Mouse (Mus musculus): ENCODE data around the gene Wdr93. TPM values are rescaled to one million over a fixed set of nuclear protein-coding genes. Genes with fewer than 3 reads are reported as not detected.

Wdr93 gene
- polyA plus RNA-seq, 1 experiment from 2014 or later: 0.07 TPM

DNA sequence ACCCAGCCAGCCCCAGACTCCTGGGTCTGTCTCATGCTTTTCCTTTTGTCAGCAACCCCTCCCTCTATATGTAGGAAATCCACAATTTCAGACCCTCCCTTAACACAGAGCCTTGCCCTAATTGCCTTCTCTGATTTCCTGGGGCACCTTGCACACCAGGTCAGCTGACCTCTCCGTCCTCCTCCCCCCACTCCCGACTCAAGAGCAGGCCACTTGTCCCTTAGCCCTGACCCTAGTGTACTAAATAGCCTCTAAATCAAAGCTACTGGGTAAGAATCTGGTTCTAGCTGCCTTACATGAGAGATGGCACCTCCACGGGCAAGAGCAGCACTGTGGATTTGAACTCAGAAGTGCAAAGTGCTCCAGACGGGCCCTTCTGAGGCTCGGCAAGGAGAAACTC is 59.1 kb downstream of the Wdr93 start:
- no peaks in the 10 kb centered on the region for H3K4me1 ChIP-seq (ENCODE audit: control insufficient read depth, low read depth, low read length)
- no peak overlapping the region for H3K4me3 ChIP-seq (ENCODE audit: low read depth, low read length)
- H3K9ac ChIP-seq (ENCODE audit: low read depth, low read length): no peak overlapping the region
- H3K4me2 ChIP-seq (ENCODE audit: low read depth, low read length): no peak overlapping the region
- no peaks in the 10 kb centered on the region for H3K9me3 ChIP-seq (replicated peaks; ENCODE audit: control insufficient read depth, low read length)
- H3K27me3 ChIP-seq (ENCODE audit: control insufficient read depth, insufficient read depth, low read depth, low read length): no peaks in the 10 kb centered on the region
- H3K27ac ChIP-seq (ENCODE audit: low read length): no peak overlapping the region
- 57% methylated on average over 5 of the region's 5 CpGs for WGBS (ENCODE audit: insufficient replicate concordance)
- no peak for ATAC-seq (ENCODE audit: low read depth)
- H3K36me3 ChIP-seq (ENCODE audit: control insufficient read depth, insufficient read depth): no peaks in the 10 kb centered on the region

DNA sequence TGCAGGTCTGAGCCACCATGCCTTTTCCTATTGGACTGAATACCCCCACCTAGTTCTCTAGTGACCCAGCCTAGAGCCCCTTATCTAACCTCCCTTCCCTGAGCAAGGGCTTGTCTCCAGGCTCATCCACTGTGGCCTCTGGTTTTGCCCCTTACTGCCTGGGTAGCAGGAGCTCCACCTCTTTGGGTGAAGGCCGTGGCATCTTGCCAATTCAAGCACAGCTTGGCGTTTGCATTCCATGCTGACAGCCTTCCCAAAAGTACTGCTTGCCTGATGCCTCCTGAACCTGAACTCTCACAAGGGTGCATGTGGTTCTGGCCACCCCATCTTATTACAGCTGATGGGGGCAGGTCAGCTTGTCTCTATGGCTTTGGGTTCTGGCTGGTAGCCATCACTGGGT is 60.9 kb downstream of the Wdr93 start:
- Histone ChIP-seq H3K27me3 (ENCODE audit: control insufficient read depth, insufficient read depth, low read depth, low read length) (no peaks in the 10 kb centered on the region), H3K36me3 (ENCODE audit: control insufficient read depth, insufficient read depth) (no peaks in the 10 kb centered on the region), H3K9ac (ENCODE audit: low read depth, low read length) (no peak overlapping the region), H3K4me2 (ENCODE audit: low read depth, low read length) (no peak overlapping the region), H3K4me1 (ENCODE audit: control insufficient read depth, low read depth, low read length) (no peaks in the 10 kb centered on the region), H3K27ac (ENCODE audit: low read length) (no peak overlapping the region), H3K9me3 (replicated peaks; ENCODE audit: control insufficient read depth, low read length) (no peaks in the 10 kb centered on the region), H3K4me3 (ENCODE audit: low read depth, low read length) (no peak overlapping the region)
- ATAC-seq (ENCODE audit: low read depth): no peak
- WGBS (ENCODE audit: insufficient replicate concordance): 41% methylated on average over 2 of the region's 2 CpGs

DNA sequence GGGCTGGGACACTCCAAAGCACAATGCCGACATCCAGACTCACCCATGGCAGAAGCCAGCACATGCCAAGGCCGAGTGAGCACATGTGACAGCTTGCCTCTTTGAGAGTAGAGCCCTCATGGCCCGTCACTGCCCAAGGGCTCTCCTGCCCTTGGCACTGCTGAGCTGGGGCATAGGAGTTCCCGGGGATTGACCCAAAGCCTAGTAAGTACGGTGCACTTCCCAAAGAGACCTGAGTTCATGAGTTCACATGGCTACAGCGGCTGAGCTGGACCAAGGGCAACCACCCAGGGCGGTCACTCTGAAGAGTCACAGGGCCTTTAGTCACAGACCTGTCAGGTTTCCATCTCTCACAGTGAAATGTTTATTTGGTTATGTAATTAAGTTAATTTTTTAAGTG is 65.6 kb downstream of the Wdr93 start:
- no peaks in the 10 kb centered on the region for H3K9me3 ChIP-seq (replicated peaks; ENCODE audit: control insufficient read depth, low read length)
- no peak overlapping the region for H3K27ac ChIP-seq (ENCODE audit: low read length)
- no peaks in the 10 kb centered on the region; the same call in 1 of the 2 replicates for H3K4me1 ChIP-seq (ENCODE audit: control insufficient read depth, low read depth, low read length)
- no peaks in the 10 kb centered on the region for H3K36me3 ChIP-seq (ENCODE audit: control insufficient read depth, insufficient read depth)
- WGBS (ENCODE audit: insufficient replicate concordance): 67% methylated on average over 7 of the region's 7 CpGs
- H3K4me3 ChIP-seq (ENCODE audit: low read depth, low read length): no peak overlapping the region
- H3K4me2 ChIP-seq (ENCODE audit: low read depth, low read length): no peak overlapping the region
- ATAC-seq (ENCODE audit: low read depth): no peak
- no peak overlapping the region for H3K9ac ChIP-seq (ENCODE audit: low read depth, low read length)
- H3K27me3 ChIP-seq (ENCODE audit: control insufficient read depth, insufficient read depth, low read depth, low read length): peaks cover 16% of the 10 kb centered on the region

DNA sequence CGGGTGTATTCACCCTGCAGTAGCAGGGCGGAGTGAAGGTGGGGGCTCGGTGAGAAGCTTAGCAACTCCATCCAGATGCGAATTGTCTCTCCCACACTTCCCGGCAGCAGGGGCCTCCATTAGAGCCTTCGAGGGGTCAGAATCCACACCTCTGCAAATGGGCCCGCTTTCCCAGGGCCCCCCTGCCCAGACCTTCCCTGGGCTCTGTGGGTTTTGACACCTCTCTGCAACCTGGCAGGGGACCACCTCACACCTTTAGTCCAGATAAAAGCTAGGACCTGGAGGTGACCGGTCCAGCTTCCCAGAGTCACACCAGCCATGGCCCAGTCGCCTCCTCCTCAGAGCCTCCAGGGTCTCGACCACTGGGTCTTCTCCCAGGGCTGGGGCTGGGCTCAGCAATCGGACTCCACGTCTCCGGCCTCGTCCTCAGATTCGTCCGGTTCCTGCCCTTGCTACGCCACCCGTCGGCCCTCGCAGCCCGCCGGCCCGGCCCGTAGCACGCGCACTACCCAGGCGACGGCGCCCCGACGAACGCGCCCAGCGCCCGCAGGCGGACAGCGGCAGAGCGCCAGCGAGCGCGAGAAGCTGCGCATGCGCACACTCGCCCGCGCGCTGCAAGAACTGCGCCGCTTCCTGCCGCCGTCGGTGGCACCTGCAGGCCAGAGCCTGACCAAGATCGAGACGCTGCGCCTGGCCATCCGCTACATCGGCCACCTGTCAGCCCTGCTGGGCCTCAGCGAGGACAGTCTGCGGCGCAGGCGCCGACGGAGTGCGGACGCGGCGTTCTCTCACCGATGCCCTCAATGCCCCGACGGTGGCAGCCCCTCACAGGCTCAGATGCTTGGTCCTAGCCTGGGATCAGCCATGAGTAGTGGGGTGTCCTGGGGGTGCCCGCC is 67.9 kb downstream of the Wdr93 start, which contains the start of gene Mesp2:
Gene Mesp2 (plus strand): TSS at position 117 of the 896 bp plus-strand sequence.
- peak within 1 kb of the TSS; percentile 28 for H3K4me3 ChIP-seq (ENCODE audit: low read depth, low read length)
- no peaks in the 10 kb centered on the region for H3K36me3 ChIP-seq (ENCODE audit: control insufficient read depth, insufficient read depth)
- H3K4me1 ChIP-seq (ENCODE audit: control insufficient read depth, low read depth, low read length): no peaks in the 10 kb centered on the region; the same call in 1 of the 2 replicates
- H3K4me2 ChIP-seq (ENCODE audit: low read depth, low read length): peak within 1 kb of the TSS; percentile 51
- no peak within 1 kb of the TSS; the same call in 1 of the 2 replicates for H3K9ac ChIP-seq (ENCODE audit: low read depth, low read length)
- peak; percentile 16; the same call in 1 of the 2 replicates for ATAC-seq (ENCODE audit: low read depth)
- no peak within 1 kb of the TSS for H3K27ac ChIP-seq (ENCODE audit: low read length)
- no peaks in the 10 kb centered on the region for H3K9me3 ChIP-seq (replicated peaks; ENCODE audit: control insufficient read depth, low read length)
- H3K27me3 ChIP-seq (ENCODE audit: control insufficient read depth, insufficient read depth, low read depth, low read length): peaks cover 16% of the 10 kb centered on the region
- 10% methylated on average over 71 of the region's 71 CpGs for WGBS (ENCODE audit: insufficient replicate concordance)

DNA sequence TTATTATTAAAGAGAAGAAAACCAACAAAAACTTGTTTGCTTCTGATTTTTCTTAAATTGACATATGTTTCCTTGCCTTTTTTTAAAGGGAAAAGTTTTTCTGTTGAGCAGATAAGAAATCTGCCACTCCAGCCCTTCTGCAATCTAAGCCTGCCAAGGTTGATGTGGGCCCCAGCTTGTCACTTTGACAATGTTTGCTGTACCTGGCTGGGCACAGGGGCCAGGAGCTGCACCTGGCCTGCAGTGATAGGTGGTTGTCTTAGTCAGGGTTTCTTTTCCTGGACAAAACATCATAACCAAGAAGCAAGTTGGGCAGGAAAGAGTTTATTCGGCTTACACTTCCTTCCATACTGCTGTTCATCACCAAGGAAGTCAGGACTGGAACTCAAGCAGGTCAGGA is 70.4 kb downstream of the Wdr93 start:
- H3K27ac ChIP-seq (ENCODE audit: low read length): no peak overlapping the region
- H3K36me3 ChIP-seq (ENCODE audit: control insufficient read depth, insufficient read depth): no peaks in the 10 kb centered on the region
- no peaks in the 10 kb centered on the region; the same call in 1 of the 2 replicates for H3K4me1 ChIP-seq (ENCODE audit: control insufficient read depth, low read depth, low read length)
- H3K9ac ChIP-seq (ENCODE audit: low read depth, low read length): no peak overlapping the region
- no peak for ATAC-seq (ENCODE audit: low read depth)
- peaks cover 16% of the 10 kb centered on the region for H3K27me3 ChIP-seq (ENCODE audit: control insufficient read depth, insufficient read depth, low read depth, low read length)
- WGBS (ENCODE audit: insufficient replicate concordance): 50% methylated on average over 1 of the region's 1 CpGs
- H3K4me3 ChIP-seq (ENCODE audit: low read depth, low read length): no peak overlapping the region
- H3K9me3 ChIP-seq (replicated peaks; ENCODE audit: control insufficient read depth, low read length): no peaks in the 10 kb centered on the region
- H3K4me2 ChIP-seq (ENCODE audit: low read depth, low read length): no peak overlapping the region

DNA sequence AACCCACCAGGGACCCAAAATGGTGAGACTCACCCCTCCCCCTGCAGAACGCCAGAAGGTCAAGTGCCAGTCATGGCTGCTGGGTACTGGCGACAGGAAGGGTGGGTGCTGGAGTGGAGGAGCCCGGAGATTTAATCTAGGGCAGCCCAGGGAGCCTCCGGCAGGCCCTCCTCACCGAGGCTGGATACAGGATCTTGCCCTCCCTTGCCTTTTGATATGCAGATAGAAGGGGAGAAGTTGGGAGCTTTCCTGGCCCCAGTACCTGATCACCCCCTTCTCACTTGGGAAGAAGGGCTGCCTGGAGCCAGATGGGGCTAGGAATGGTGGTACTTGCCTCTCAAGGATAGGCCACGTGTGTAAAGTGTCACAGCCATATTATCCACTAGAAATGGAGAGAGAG is 75.4 kb downstream of the Wdr93 start:
- Histone ChIP-seq H3K4me3 (ENCODE audit: low read depth, low read length) (no peak overlapping the region), H3K9ac (ENCODE audit: low read depth, low read length) (no peak overlapping the region), H3K4me2 (ENCODE audit: low read depth, low read length) (no peak overlapping the region), H3K27me3 (ENCODE audit: control insufficient read depth, insufficient read depth, low read depth, low read length) (no peaks in the 10 kb centered on the region), H3K36me3 (ENCODE audit: control insufficient read depth, insufficient read depth) (no peaks in the 10 kb centered on the region), H3K27ac (ENCODE audit: low read length) (no peak overlapping the region), H3K9me3 (replicated peaks; ENCODE audit: control insufficient read depth, low read length) (no peaks in the 10 kb centered on the region), H3K4me1 (ENCODE audit: control insufficient read depth, low read depth, low read length) (no peaks in the 10 kb centered on the region; the same call in 1 of the 2 replicates)
- no peak for ATAC-seq (ENCODE audit: low read depth)
- 8% methylated on average over 6 of the region's 6 CpGs for WGBS (ENCODE audit: insufficient replicate concordance)

DNA sequence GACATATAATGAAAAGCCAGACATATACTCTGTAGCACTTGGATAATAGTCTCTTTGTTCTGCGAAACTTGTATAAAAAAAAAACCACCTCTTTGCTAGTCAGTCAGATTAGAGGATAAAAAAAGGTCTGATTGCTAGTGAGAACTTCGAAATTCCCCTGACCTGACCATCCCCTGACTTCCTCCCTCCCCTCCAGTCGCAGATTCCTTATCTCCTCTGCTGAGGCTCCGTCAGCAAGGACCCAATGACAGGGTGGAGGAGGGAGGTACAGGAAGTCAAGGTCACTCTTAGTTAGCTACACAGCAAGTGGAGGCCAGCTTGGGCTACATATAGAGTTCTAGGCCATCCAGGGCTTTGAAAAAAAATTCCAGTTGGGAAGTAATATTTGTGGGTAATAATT is 76.6 kb downstream of the Wdr93 start:
- Histone ChIP-seq H3K27ac (ENCODE audit: low read length) (no peak overlapping the region), H3K4me3 (ENCODE audit: low read depth, low read length) (no peak overlapping the region), H3K4me1 (ENCODE audit: control insufficient read depth, low read depth, low read length) (no peaks in the 10 kb centered on the region; the same call in 1 of the 2 replicates), H3K9ac (ENCODE audit: low read depth, low read length) (no peak overlapping the region), H3K27me3 (ENCODE audit: control insufficient read depth, insufficient read depth, low read depth, low read length) (no peaks in the 10 kb centered on the region), H3K4me2 (ENCODE audit: low read depth, low read length) (no peak overlapping the region), H3K9me3 (replicated peaks; ENCODE audit: control insufficient read depth, low read length) (no peaks in the 10 kb centered on the region), H3K36me3 (ENCODE audit: control insufficient read depth, insufficient read depth) (peaks cover under 1% of the 10 kb centered on the region; the same call in 1 of the 2 replicates)
- ATAC-seq (ENCODE audit: low read depth): no peak
- WGBS (ENCODE audit: insufficient replicate concordance): 17% methylated on average over 4 of the region's 4 CpGs

DNA sequence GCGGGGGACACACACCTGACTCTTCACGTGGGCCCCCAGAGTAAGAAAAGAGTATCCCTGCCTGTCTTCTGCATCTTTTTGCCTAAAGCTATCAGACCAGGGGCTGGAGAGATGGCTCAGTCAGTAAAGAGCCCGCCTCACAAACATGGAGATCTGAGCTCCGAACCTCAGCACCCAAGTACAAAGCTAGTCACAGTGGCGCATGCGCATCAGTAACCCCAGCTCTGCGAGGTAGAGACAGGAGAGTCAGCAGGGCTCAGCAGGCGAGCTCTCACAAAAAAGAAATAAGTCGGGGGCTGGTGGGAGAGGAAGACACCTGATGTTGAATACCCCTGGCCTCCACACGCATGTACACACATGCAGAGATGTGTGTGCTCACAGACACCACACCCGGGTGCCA is 77.0 kb downstream of the Wdr93 start:
- Histone ChIP-seq H3K27ac (ENCODE audit: low read length) (no peak overlapping the region), H3K4me1 (ENCODE audit: control insufficient read depth, low read depth, low read length) (no peaks in the 10 kb centered on the region; the same call in 1 of the 2 replicates)
- 54% methylated on average over 11 of the region's 11 CpGs for WGBS (ENCODE audit: insufficient replicate concordance)

DNA sequence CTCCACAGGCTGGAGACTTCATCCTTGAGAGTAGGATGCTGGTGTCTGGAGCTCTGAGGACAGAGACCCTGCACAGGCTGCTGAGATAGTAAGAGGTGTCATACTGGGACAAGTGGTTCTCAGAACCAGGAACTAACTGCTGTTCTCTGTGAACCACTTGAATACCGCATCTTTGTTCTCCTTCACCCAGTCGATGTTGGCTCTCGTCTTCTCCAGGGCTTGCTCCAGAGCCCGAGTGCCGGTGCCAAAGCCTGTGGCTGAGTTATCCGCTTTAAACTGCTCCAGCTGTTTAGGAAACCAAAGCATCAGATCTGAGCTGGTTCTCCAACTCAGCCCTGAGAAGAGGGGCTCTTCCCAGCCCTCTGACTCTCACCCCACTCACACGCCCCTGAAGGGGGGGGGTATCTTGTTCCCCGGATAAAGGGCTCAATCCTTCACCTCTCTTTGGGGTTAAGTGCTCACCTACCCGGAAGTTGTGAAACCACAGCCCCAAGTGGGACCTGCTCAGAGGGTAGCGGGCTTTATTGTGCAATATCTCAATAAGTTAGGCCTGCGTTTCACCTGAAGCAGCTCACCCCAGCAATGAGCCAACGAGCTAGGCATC is 79.2 kb downstream of the Wdr93 start:
- Histone ChIP-seq H3K9me3 (replicated peaks; ENCODE audit: control insufficient read depth, low read length) (no peaks in the 10 kb centered on the region), H3K9ac (ENCODE audit: low read depth, low read length) (no peak overlapping the region), H3K4me2 (ENCODE audit: low read depth, low read length) (no peak overlapping the region), H3K27me3 (ENCODE audit: control insufficient read depth, insufficient read depth, low read depth, low read length) (no peaks in the 10 kb centered on the region), H3K4me3 (ENCODE audit: low read depth, low read length) (no peak overlapping the region), H3K36me3 (ENCODE audit: control insufficient read depth, insufficient read depth) (peaks cover 2% of the 10 kb centered on the region; the same call in 1 of the 2 replicates), H3K27ac (ENCODE audit: low read length) (no peak overlapping the region), H3K4me1 (ENCODE audit: control insufficient read depth, low read depth, low read length) (no peaks in the 10 kb centered on the region; the same call in 1 of the 2 replicates)
- 55% methylated on average over 12 of the region's 12 CpGs for WGBS (ENCODE audit: insufficient replicate concordance)
- ATAC-seq (ENCODE audit: low read depth): peak; percentile 27; the same call in 1 of the 2 replicates

More for the DNA sequence above, 77.0 kb downstream of the Wdr93 start:
- Histone ChIP-seq H3K27me3 (ENCODE audit: control insufficient read depth, insufficient read depth, low read depth, low read length) (no peaks in the 10 kb centered on the region), H3K9ac (ENCODE audit: low read depth, low read length) (no peak overlapping the region), H3K4me2 (ENCODE audit: low read depth, low read length) (no peak overlapping the region), H3K9me3 (replicated peaks; ENCODE audit: control insufficient read depth, low read length) (no peaks in the 10 kb centered on the region), H3K36me3 (ENCODE audit: control insufficient read depth, insufficient read depth) (peaks cover 2% of the 10 kb centered on the region; the same call in 1 of the 2 replicates), H3K4me3 (ENCODE audit: low read depth, low read length) (no peak overlapping the region)
- no peak for ATAC-seq (ENCODE audit: low read depth)
